Mouse (Mus musculus) lung, postnatal 0 days (tissue): ENCODE data around the gene Nek1. TPM values are rescaled to one million over a fixed set of nuclear protein-coding genes. Genes with fewer than 3 reads are reported as not detected.

Experiments used
- ATAC-seq: fragments of 200-750 bp; cut with Nextera tagmentation; 2 replicates; pipeline ENCODE4 v1.8.0; 2017; ENCODE audit warnings: moderate library complexity
- DNase-seq: peaks from one replicate; pipeline ENCODE4 v3.0.0-alpha.2; 2016; ENCODE audit warnings: low spot score
- H3K27ac ChIP-seq: fragments of 300-500 bp; sonication (generic); 2 replicates; pipeline ENCODE4 v1.5.1; 2014; ENCODE audit warnings: antibody characterized with exemption, mild to moderate bottlenecking, low read length, mixed read lengths
- H3K27me3 ChIP-seq: fragments of 300-500 bp; sonication (generic); replicated peaks from 2 replicates; pipeline ENCODE4 v1.6.1; 2014; ENCODE audit warnings: low read length, mixed read lengths; ENCODE audit not compliant: insufficient read depth
- H3K36me3 ChIP-seq: fragments of 300-500 bp; sonication (generic); 2 replicates; pipeline ENCODE4 v1.6.1; 2014; ENCODE audit warnings: low read length, mixed read lengths; ENCODE audit not compliant: insufficient read depth
- H3K4me1 ChIP-seq: fragments of 300-500 bp; sonication (generic); 2 replicates; pipeline ENCODE4 v1.6.1; 2014; ENCODE audit warnings: antibody characterized with exemption, low read depth, low read length, mixed read lengths; ENCODE audit not compliant: insufficient read depth
- H3K4me2 ChIP-seq: fragments of 300-500 bp; sonication (generic); replicated peaks from 2 replicates; pipeline ENCODE4 v1.6.1; 2014; ENCODE audit warnings: low read depth, mild to moderate bottlenecking, low read length, moderate library complexity, mixed read lengths
- H3K4me3 ChIP-seq: fragments of 300-500 bp; sonication (generic); 2 replicates; pipeline ENCODE4 v1.5.1; 2014; ENCODE audit warnings: low read depth, low read length
- H3K9ac ChIP-seq: fragments of 300-500 bp; sonication (generic); replicated peaks from 2 replicates; pipeline ENCODE4 v1.6.1; 2014; ENCODE audit warnings: low read depth, mild to moderate bottlenecking
- H3K9me3 ChIP-seq: fragments of 300-500 bp; sonication (generic); 2 replicates; pipeline ENCODE4 v1.6.1; 2016; ENCODE audit warnings: low read length, mixed read lengths
- CTCF ChIP-seq: IDR thresholded peaks from 2 replicates; pipeline ENCODE4 v1.5.1; 2016; ENCODE audit warnings: antibody characterized with exemption, mild to moderate bottlenecking
- EP300 ChIP-seq: IDR thresholded peaks from 2 replicates; pipeline ENCODE4 v1.6.1; 2016; ENCODE audit warnings: antibody characterized with exemption, mild to moderate bottlenecking, control low read depth
- WGBS: fragments of 180-500 bp; shearing (Covaris S2); extraction: QIAGEN DNeasy Blood & Tissue Kit; methylation state at CpG from one replicate; pipeline ENCODE4 v1.1.7; 2014; 5-methylcytosine and 5-hydroxymethylcytosine counted together
- polyA plus RNA-seq: library from polyadenylated mRNA; unstranded; fragments of >200 nt; fragmentation: Nextera tagmentation; extraction: Ambion mirVana; gene quantifications from 2 replicates; pipeline ENCODE4 v1.2.1, GENCODE M21; 2015

Nek1 gene
- polyA plus RNA-seq, 1 experiment from 2014 or later = 9.7 TPM

DNA sequence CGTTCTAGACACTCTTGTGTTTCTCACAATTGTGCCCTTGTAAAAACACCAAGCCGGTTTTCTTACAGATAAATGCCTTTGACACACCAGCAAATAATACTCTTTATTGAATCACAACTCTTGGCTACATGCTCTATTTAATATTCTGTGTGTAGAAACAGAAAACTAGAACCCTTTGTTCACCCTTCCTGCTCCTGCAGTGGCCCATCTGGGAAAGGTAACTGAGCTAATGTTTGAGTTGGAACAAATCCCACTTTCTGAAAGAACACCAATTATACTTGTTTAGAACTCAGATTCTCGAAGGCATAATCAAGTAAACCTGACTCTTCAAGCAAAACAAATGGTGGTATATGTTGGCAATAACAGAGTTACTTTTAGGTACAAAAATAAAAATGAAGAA, 27.3 kb upstream of the Nek1 start:
- 36% methylated on average over 3 of the region's 3 CpGs for WGBS
- Histone ChIP-seq H3K9ac (no peak overlapping the region), H3K9me3 (no peaks in the 10 kb centered on the region), H3K4me1 (0 out of 2 replicates have a peak, but pooled peaks cover 3% of the 10 kb centered on the region), H3K27ac (no peak overlapping the region), H3K4me3 (no peak overlapping the region), H3K27me3 (no peaks in the 10 kb centered on the region), H3K4me2 (no peak overlapping the region), H3K36me3 (no peaks in the 10 kb centered on the region)
- no peak for DNase-seq
- no peak for ATAC-seq
- no peak for TF ChIP-seq EP300
- TF ChIP-seq CTCF = no peak

DNA sequence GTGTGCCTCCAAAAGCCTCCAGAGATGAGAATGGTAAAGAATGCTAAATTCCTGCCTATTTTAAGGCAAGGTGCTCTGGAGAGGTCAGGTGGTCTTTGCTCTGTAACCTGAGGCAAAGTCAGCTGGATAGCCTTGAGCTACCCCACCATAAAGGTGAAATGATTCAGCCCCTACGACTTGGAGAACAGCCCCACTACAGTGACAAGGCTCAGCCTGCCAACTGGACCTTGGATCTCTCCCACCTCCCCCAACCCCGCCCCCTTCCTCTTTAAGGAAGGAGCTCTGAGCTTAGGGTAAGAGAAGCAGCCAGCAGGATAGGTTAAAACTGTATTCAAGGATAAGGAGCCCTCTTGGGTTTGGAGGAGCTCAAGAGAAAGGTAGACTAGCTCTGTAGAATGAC, 23.9 kb upstream of the Nek1 start:
- 45% methylated on average over 2 of the region's 2 CpGs for WGBS
- no peak overlapping the region for H3K4me2 ChIP-seq
- H3K9me3 ChIP-seq = no peaks in the 10 kb centered on the region
- 0 out of 2 replicates have a peak, but pooled peaks cover 3% of the 10 kb centered on the region for H3K4me1 ChIP-seq
- no peak for DNase-seq
- no peaks in the 10 kb centered on the region for H3K36me3 ChIP-seq
- TF ChIP-seq CTCF (no peak), EP300 (no peak)
- H3K4me3 ChIP-seq = no peak overlapping the region
- H3K27ac ChIP-seq = no peak overlapping the region
- no peaks in the 10 kb centered on the region for H3K27me3 ChIP-seq
- H3K9ac ChIP-seq = no peak overlapping the region
- no peak for ATAC-seq

DNA sequence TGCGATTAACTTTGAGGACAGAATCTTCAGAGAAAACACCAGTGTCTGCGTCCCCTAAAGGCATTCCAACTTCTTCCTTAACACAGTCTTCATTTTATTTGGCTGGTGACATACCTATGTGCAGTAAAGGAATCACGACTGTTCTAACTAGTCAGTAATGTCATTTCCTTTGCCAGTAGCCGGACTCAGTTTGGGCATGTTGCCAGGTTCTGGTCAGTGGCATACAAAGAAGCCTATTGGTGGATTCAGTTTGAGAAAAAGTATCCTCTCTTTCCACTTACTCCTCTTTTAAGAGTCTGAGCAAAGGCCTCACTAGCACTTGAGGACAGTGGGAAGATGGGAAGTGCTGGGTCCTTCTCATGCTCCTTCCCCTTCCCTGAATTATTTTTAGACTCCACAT, 21.2 kb upstream of the Nek1 start:
- Histone ChIP-seq H3K4me1 (0 out of 2 replicates have a peak, but pooled peaks cover 3% of the 10 kb centered on the region), H3K9me3 (no peaks in the 10 kb centered on the region), H3K36me3 (no peaks in the 10 kb centered on the region), H3K4me2 (no peak overlapping the region), H3K27ac (no peak overlapping the region), H3K4me3 (no peak overlapping the region), H3K27me3 (no peaks in the 10 kb centered on the region), H3K9ac (no peak overlapping the region)
- ATAC-seq (no peak), DNase-seq (no peak)
- 41% methylated on average over 4 of the region's 4 CpGs for WGBS
- no peak for TF ChIP-seq CTCF
- TF ChIP-seq EP300 = no peak

DNA sequence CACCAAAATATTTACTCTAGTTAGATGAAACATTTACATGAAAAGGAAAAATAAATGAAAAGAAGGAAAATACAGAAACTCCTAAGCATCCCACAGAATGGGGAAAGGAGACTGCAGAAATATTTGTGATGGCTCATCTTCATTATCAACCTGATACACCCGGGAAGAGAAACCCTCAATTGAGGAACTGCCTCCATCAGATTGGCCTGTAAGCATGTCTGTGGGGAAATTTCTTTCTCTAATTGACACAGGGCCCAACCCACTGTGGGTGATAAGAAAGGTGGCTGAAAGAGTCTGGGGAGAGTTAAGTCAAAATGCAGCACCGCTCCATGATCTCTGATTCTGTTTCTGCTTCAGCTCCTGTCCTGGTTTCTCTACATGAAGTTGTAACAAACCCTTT, 19.5 kb upstream of the Nek1 start:
- DNase-seq (no peak), ATAC-seq (no peak)
- H3K4me3 ChIP-seq = no peak overlapping the region
- TF ChIP-seq CTCF = no peak
- no peak for TF ChIP-seq EP300
- no peaks in the 10 kb centered on the region for H3K36me3 ChIP-seq
- H3K9me3 ChIP-seq = no peaks in the 10 kb centered on the region
- no peaks in the 10 kb centered on the region for H3K27me3 ChIP-seq
- 81% methylated on average over 2 of the region's 2 CpGs for WGBS
- no peak overlapping the region for H3K27ac ChIP-seq
- no peak overlapping the region for H3K9ac ChIP-seq
- H3K4me1 ChIP-seq = 0 out of 2 replicates have a peak, but pooled peaks cover 3% of the 10 kb centered on the region
- no peak overlapping the region for H3K4me2 ChIP-seq

DNA sequence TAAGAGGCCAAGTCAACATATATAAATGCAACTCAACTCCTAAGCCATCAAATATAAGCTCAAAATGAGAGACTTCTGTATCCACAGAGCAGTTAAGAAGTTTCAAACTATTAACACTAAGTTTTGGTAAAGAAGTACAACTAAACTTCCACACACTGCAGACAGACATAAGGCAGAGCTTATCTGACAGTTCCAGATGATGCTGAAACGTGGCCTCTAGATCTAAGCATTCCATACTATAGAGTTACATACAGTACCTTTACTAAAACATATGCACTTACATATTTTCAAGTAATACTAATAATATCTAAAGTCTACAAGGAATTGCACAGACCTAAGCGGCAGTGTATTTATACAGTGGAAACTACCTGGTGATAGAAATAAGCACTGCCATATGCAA, 18.2 kb upstream of the Nek1 start:
- no peaks in the 10 kb centered on the region for H3K4me1 ChIP-seq
- WGBS = 79% methylated on average over 2 of the region's 2 CpGs

DNA sequence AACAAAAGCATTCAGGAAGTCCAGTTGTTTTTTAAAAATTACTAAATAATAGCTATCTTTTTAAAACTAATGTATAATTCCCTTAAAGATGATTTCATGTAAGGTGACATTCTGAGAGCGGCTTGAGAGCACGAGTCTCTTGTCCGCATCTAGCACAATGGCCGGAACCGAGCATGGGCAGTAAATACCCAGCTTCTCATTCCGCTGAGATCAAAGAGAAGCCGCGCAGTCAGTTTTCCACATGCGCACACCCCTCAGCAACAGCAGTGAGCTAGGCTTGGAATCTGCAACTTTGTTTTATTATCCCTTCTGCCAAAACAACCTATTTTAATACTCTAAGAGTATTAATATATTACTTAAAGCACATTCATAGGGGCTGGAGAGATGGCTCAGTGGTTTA, 16.2 kb upstream of the Nek1 start:
- Histone ChIP-seq H3K27ac (no peak overlapping the region), H3K4me1 (no peaks in the 10 kb centered on the region; the same call in 1 of the 2 replicates), H3K9me3 (no peaks in the 10 kb centered on the region), H3K36me3 (no peaks in the 10 kb centered on the region), H3K27me3 (no peaks in the 10 kb centered on the region), H3K4me2 (no peak overlapping the region), H3K9ac (no peak overlapping the region), H3K4me3 (no peak overlapping the region)
- DNase-seq = no peak
- WGBS = 77% methylated on average over 9 of the region's 9 CpGs
- no peak for TF ChIP-seq EP300
- no peak for TF ChIP-seq CTCF
- no peak for ATAC-seq

More for the DNA sequence above, 18.2 kb upstream of the Nek1 start:
- H3K27ac ChIP-seq = no peak overlapping the region
- no peak for DNase-seq
- no peaks in the 10 kb centered on the region for H3K9me3 ChIP-seq
- H3K36me3 ChIP-seq = no peaks in the 10 kb centered on the region
- no peak overlapping the region for H3K4me3 ChIP-seq
- H3K4me2 ChIP-seq = no peak overlapping the region
- ATAC-seq = no peak
- H3K9ac ChIP-seq = no peak overlapping the region
- no peak for TF ChIP-seq EP300
- TF ChIP-seq CTCF = no peak
- H3K27me3 ChIP-seq = no peaks in the 10 kb centered on the region

DNA sequence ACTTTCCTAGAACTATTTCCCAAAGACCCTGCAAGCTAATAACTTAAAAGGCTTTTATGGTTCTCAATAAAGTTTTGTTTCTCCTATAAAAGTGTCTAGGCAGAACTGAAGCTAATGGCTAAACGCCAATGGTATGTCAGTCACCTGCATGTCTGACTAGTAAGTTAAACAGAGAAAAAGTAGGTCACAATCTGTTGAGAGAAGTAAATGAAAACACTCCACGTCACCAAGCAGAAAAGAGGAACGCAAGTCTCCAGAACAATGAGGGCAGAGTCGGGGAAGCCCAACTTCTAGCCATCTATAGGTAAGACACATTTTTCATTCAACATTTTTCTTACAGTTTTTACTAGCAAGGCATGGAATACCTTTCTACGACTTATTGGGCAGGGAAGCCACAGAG, 14.5 kb upstream of the Nek1 start:
- TF ChIP-seq EP300 (no peak), CTCF (no peak)
- Histone ChIP-seq H3K9ac (no peak overlapping the region), H3K4me3 (no peak overlapping the region), H3K9me3 (no peaks in the 10 kb centered on the region), H3K36me3 (no peaks in the 10 kb centered on the region), H3K27me3 (no peaks in the 10 kb centered on the region), H3K4me2 (no peak overlapping the region), H3K27ac (no peak overlapping the region), H3K4me1 (no peaks in the 10 kb centered on the region; the same call in 1 of the 2 replicates)
- 60% methylated on average over 5 of the region's 5 CpGs for WGBS
- DNase-seq = peak; percentile 53
- ATAC-seq = no peak
